Mouse (Mus musculus): ENCODE results near the gene Ildr2.

DNA sequence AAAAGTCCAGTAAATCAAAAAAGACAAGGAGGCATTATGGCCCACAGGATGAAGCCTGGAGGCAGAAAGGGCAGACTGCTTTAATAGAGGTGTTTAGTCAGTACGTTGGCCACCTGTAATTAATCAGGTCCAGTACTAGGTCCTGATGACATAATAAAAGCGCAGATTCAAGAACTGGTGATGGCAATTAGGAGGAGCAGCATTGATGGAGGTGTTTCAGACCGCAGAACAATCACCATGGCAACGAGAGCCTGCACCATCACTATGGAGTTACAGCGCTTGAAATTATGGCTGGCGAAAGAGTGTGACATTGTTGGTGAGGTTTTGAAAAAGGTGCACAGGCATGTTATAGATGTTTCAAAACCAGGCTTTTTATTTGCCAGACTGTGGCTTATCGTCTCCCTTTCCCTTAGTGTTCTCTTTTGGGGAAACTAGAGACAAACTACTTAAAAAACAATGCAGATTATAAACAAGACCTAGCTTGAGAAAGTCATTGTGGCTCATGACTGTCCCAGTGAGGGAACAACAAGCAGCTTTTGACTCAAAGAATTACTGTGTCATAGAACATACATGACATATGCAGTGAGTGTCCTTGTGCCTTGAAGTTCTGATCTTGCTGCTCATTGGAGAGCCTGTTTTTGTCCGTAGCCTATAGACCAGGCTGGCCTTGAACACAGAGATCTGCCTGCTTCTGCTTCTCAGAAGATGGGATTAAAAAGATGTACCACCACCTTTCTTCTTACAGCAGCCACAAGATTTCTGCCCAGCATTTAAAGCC, 90.5 kb downstream of the Ildr2 start:
- TF ChIP-seq CTCF (IDR thresholded peaks at IDR 0.05; ENCODE audit: low read depth, low read length): no peak
- TF ChIP-seq GATA1 (IDR thresholded peaks at IDR 0.05; ENCODE audit: borderline replicate concordance, low read length): no peak
